Mouse (Mus musculus) embryonic fibroblast, embryonic 13.5 days (primary cell): ENCODE results near the gene Acd.

Source experiments
- CTCF ChIP-seq: IDR thresholded peaks from 2 replicates; pipeline ENCODE4 v1.5.1; 2011; ENCODE audit warnings: mild to moderate bottlenecking, control low read depth, low read length, moderate library complexity, borderline replicate concordance; ENCODE audit not compliant: insufficient read depth
- POLR2A ChIP-seq: IDR thresholded peaks from 2 replicates; pipeline ENCODE4 v1.6.1; 2011; ENCODE audit warnings: low read depth, mild to moderate bottlenecking, control low read depth, low read length, moderate library complexity

GRCm38 (mm10) chr8:105750606-105751005, 49.7 kb upstream of the Acd start:
- TF ChIP-seq CTCF (no peak), POLR2A (no peak)
